Mouse (Mus musculus) liver, embryonic 16.5 days (tissue): ENCODE results near the gene Keap1. TPM values are rescaled to one million over a fixed set of nuclear protein-coding genes. Genes with fewer than 3 reads are reported as not detected.

ENCODE experiments used
- ATAC-seq: fragments of 200-750 bp; cut with Nextera tagmentation; 2 replicates; pipeline ENCODE4 v1.8.0; 2017; ENCODE audit warnings: low read depth, mild to moderate bottlenecking, moderate number of reproducible peaks, moderate library complexity
- H3K27ac ChIP-seq: fragments of 300-500 bp; sonication (generic); 2 replicates; pipeline ENCODE4 v1.5.1; 2014; ENCODE audit warnings: mild to moderate bottlenecking, low read length
- H3K27me3 ChIP-seq: fragments of 300-500 bp; sonication (generic); 2 replicates; pipeline ENCODE4 v1.6.1; 2014; ENCODE audit warnings: low read depth, low read length, mixed read lengths; ENCODE audit not compliant: control insufficient read depth, insufficient read depth
- H3K36me3 ChIP-seq: fragments of 300-500 bp; sonication (generic); 2 replicates; pipeline ENCODE4 v1.6.1; 2014; ENCODE audit warnings: mild to moderate bottlenecking; ENCODE audit not compliant: control insufficient read depth, insufficient read depth
- H3K4me1 ChIP-seq: fragments of 300-500 bp; sonication (generic); 2 replicates; pipeline ENCODE4 v1.6.1; 2014; ENCODE audit warnings: low read depth, low read length, mixed read lengths; ENCODE audit not compliant: control insufficient read depth
- H3K4me2 ChIP-seq: fragments of 300-500 bp; sonication (generic); 2 replicates; pipeline ENCODE4 v1.6.1; 2014; ENCODE audit warnings: low read depth, low read length, mixed read lengths
- H3K4me3 ChIP-seq: fragments of 300-500 bp; sonication (generic); 2 replicates; pipeline ENCODE4 v1.5.1; 2014; ENCODE audit warnings: low read depth, mild to moderate bottlenecking, low read length
- H3K9ac ChIP-seq: fragments of 300-500 bp; sonication (generic); 2 replicates; pipeline ENCODE4 v1.6.1; 2014; ENCODE audit warnings: low read depth, low read length
- H3K9me3 ChIP-seq: fragments of 300-500 bp; sonication (generic); replicated peaks from 2 replicates; pipeline ENCODE4 v1.6.1; 2016; ENCODE audit warnings: low read length; ENCODE audit not compliant: control insufficient read depth
- WGBS: fragments of 180-500 bp; shearing (Covaris S2); extraction: QIAGEN DNeasy Blood & Tissue Kit; methylation state at CpG from one replicate; pipeline ENCODE4 v1.1.7; 2014; ENCODE audit not compliant: insufficient replicate concordance; 5-methylcytosine and 5-hydroxymethylcytosine counted together
- polyA plus RNA-seq: library from polyadenylated mRNA; unstranded; fragments of >200 nt; fragmentation: Nextera tagmentation; extraction: Ambion mirVana; gene quantifications from 2 replicates; pipeline ENCODE4 v1.2.1, GENCODE M21; 2015

Keap1 gene
- 26.2 and 27.7 TPM in 2 replicates for polyA plus RNA-seq

DNA sequence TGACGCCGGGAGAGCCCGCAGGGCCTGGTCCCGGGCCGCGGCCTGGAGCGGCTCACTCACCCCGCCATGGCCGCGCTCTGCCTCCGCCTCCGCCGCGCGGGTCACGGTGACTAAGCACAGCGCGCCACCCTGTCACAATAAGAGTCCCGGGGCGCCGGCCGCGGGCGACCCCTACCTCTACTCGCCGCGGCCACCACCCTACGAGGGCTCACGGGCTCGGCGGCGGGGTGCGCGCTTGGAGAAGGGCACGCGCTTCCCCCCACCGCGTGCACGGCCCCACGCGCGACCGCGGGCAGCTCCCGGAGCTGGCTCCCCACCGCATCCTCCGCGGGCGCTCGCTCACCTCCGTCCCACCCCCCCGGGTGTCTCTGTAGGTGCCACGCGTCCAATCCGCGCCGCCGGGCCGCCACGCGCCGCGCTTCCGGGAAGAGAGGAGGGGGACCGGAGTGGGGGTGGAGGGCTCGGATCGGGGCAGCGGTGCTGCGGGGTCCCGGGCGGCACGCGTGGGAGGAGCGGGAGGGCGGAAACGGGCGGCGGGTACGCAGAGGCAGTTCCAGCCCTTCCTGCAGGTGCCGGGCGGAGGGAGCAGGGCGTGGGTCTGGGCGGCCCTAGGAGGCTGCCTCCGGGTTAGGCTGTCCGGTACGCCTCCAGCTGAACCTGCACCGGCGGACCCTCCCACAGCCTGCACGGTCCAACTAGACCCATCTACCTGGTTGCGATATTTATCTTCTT, at the start of gene Keap1:
Gene Keap1, minus strand, starts transcription at position 629 of the 732 bp plus-strand sequence.
- WGBS = under 1% methylated on average over 87 of the region's 90 CpGs
- peaks cover 30% of the 10 kb centered on the region for H3K4me1 ChIP-seq
- ATAC-seq = peak; percentile 90

DNA sequence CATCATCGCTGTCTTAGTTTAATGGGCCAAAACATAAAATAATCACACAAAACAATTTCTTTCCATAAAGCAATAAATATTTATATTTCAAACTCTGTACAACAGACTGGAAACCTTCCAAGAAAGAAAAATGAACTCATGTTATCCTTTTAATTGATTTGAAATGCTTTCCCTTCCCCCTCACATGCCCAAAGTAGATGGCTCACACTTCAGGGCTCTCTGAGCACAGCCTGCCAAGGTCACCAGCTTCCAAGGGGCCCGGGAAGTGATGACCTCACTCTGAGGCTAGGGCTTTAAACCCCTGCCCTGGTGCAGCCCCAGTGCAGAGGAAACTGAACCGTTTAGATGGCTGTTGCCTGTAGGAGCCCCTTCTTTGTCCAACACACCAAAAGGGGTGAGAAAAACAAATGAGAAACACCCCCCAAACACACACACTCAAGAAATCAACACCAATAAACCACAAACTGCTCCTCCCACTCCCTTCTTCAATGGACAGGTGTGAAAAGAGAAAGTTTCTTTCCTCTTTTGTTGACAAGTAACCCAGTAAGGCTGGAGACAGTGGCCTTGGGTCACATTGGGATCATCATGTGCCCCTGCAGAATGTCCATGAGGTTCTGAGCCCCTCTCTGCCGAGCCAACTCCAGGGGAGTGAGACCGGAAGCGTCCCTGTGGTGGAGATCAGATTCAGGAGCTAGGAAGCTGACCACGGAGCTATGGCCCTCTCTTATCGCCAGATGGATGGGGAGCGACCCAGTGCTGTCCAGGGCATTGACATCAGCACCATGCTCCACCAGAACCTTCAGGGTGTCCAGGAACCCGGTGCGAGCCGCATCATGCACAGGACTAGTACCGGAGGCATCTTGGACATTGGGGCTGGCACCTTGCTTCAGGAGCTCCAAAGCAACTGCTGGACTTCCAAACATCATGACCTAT, 49.5 kb upstream of the Keap1 start:
- Histone ChIP-seq H3K4me1 (peaks cover 32% of the 10 kb centered on the region), H3K27me3 (no peaks in the 10 kb centered on the region), H3K4me3 (peak overlapping the region; percentile 77), H3K4me2 (peak overlapping the region; percentile 80), H3K27ac (peak overlapping the region; percentile 94), H3K9ac (peak overlapping the region; percentile 87), H3K9me3 (no peaks in the 10 kb centered on the region), H3K36me3 (peaks cover 27% of the 10 kb centered on the region)
- no peak for ATAC-seq
- 50% methylated on average over 13 of the region's 13 CpGs for WGBS

More for the DNA sequence above, at the start of gene Keap1:
- peak within 1 kb of the TSS; percentile 79 for H3K4me2 ChIP-seq
- peak within 1 kb of the TSS; percentile 87 for H3K4me3 ChIP-seq
- peak within 1 kb of the TSS; percentile 95 for H3K27ac ChIP-seq
- peaks cover 8% of the 10 kb centered on the region for H3K36me3 ChIP-seq
- peak within 1 kb of the TSS; percentile 97 for H3K9ac ChIP-seq
- H3K27me3 ChIP-seq = peaks cover 20% of the 10 kb centered on the region
- H3K9me3 ChIP-seq = no peaks in the 10 kb centered on the region

DNA sequence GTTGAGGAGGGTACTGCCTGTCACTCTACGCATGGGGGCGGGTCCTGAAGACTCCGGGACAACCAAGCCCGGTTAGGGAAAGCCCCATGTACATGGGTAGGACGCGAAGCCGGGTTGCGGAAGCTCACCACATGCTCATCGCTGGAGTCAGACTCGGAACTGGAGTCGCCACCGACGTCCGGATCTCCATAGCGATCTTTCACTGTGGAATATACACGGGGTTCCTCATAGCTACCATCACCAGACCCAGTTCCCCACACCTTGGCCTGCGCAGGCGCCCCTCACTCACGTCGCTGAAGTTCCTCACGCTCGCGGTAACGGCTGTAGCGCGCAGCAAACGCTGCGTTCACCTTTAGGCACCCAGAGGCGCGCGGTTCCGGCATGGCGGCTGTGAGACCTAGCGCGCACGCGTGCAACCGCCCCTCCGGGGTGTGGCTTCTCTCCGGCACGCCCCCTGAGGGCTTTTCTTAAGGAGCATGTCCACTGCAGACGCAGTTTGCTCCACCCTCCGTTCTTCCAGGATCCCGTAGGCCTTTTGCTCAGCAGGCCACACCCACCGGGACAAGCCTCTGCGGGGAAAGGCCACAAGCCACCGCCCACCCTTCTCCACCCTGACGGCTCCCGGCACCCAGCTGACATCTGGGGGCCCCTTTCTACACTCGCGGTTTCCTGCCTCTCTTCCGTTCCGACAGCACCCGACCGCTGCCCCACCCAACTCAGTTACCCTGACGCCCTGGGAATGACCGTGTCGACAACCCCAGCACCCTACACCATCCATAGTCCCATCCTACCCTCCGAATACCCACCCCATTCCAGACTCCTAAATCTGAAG, 48.6 kb upstream of the Keap1 start, which contains the start of gene Kri1:
Gene Kri1, minus strand, starts transcription at position 399 of the 832 bp plus-strand sequence.
- peak within 1 kb of the TSS; percentile 88 for H3K9ac ChIP-seq
- under 1% methylated on average over 59 of the region's 59 CpGs for WGBS
- H3K27me3 ChIP-seq = no peaks in the 10 kb centered on the region
- peak within 1 kb of the TSS; percentile 94 for H3K27ac ChIP-seq
- peaks cover 32% of the 10 kb centered on the region for H3K4me1 ChIP-seq
- peak within 1 kb of the TSS; percentile 77 for H3K4me3 ChIP-seq
- peak; percentile 69 for ATAC-seq
- H3K9me3 ChIP-seq = no peaks in the 10 kb centered on the region
- peaks cover 28% of the 10 kb centered on the region for H3K36me3 ChIP-seq
- peak within 1 kb of the TSS; percentile 88 for H3K4me2 ChIP-seq

DNA sequence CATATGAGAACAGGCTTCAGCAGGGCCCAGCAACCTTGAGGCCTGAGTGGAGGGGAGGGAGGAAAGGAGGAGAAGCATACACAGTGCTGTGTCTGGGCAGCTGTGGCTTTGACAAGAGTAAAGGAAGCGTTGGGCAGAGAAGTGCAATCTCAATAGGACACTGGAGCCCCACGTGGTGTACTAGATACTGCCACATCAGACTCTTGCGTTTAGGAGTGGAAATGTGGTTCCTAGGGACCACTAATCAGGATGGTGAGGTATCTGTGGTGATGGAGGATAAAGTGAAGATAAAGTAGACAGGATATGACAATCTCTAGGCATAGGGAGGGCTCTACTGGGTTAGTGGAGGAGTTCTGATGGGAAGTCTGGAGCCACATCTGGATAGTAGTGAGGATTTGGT, 47.6 kb upstream of the Keap1 start:
- Histone ChIP-seq H3K9me3 (no peaks in the 10 kb centered on the region), H3K4me3 (peak overlapping the region; percentile 77), H3K27me3 (no peaks in the 10 kb centered on the region), H3K4me2 (peak overlapping the region; percentile 88), H3K9ac (peak overlapping the region; percentile 88), H3K27ac (peak overlapping the region; percentile 94), H3K36me3 (peaks cover 35% of the 10 kb centered on the region), H3K4me1 (peaks cover 28% of the 10 kb centered on the region)
- 14% methylated on average over 3 of the region's 3 CpGs for WGBS
- ATAC-seq = no peak

DNA sequence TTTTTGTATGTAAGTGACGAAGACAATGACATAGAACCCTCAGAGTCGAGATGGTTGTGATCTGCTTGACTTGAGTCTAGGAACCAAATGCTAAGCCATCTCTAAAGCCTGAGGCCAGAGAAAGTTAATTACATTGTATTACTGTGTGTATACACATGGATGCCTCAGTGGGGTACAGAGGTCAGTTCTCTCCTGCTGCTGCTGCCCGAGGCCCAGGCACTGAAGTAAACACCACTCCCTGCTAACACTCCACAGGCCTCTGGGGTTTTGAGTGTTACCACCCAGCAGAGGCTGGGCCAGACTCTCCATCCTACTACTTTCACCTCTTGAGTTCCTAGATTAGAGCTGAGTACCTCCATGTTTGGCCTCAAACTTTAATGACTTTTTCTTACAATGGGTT, 44.8 kb upstream of the Keap1 start:
- ATAC-seq = no peak
- Histone ChIP-seq H3K9me3 (no peaks in the 10 kb centered on the region), H3K4me1 (peaks cover 21% of the 10 kb centered on the region), H3K27me3 (no peaks in the 10 kb centered on the region), H3K9ac (no peak overlapping the region), H3K27ac (peak overlapping the region; percentile 54), H3K4me2 (no peak overlapping the region), H3K36me3 (peaks cover 48% of the 10 kb centered on the region), H3K4me3 (no peak overlapping the region)
- 75% methylated on average over 3 of the region's 3 CpGs for WGBS

DNA sequence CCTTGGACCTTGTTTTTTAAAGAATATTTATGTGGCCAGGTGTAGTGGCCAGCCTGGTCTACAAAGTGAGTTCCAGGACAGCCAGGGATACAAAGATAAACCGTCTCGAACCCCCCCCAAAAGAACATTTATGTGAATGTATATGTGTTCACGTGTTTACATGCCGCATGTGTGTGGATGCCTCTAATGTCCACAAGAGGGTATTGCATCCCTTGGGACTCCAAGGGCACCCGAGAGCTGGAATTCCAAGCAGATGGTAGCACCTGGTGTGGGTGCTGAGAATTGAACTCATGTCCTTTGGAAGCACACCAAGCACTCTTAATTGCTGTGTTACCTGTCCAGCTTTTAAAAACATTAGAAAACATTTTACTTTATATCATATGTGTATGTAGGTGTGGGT, 44.4 kb upstream of the Keap1 start:
- Histone ChIP-seq H3K27me3 (no peaks in the 10 kb centered on the region), H3K9ac (no peak overlapping the region), H3K9me3 (no peaks in the 10 kb centered on the region), H3K4me2 (no peak overlapping the region), H3K27ac (peak overlapping the region; percentile 54; the same call in 1 of the 2 replicates), H3K4me3 (no peak overlapping the region), H3K4me1 (peaks cover 17% of the 10 kb centered on the region), H3K36me3 (peaks cover 46% of the 10 kb centered on the region)
- WGBS = 83% methylated on average over 5 of the region's 5 CpGs
- no peak for ATAC-seq

DNA sequence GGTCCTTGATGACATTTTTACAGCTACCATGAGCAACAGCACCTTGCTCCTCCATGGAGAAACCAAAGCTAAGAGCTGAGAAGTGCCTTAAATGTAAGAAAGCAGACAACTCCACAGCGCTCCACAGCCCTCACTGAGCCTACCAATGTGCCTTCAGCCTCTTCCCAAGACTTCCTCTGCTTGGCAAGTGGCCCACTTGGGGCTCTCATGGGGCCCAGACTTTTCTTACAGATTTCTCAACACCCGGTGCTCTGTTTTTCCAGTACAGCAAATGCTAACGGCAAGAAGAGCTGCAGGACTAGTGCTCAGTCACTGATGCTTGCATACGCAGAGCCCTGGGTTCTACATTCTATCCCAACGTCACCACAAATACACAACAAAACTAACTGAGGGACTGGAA, 38.6 kb upstream of the Keap1 start:
- ATAC-seq = no peak
- Histone ChIP-seq H3K27ac (no peak overlapping the region), H3K4me3 (no peak overlapping the region), H3K9me3 (no peaks in the 10 kb centered on the region), H3K4me1 (peaks cover 23% of the 10 kb centered on the region), H3K36me3 (peaks cover 79% of the 10 kb centered on the region), H3K9ac (no peak overlapping the region), H3K4me2 (no peak overlapping the region), H3K27me3 (no peaks in the 10 kb centered on the region)
- WGBS = 84% methylated on average over 5 of the region's 5 CpGs

DNA sequence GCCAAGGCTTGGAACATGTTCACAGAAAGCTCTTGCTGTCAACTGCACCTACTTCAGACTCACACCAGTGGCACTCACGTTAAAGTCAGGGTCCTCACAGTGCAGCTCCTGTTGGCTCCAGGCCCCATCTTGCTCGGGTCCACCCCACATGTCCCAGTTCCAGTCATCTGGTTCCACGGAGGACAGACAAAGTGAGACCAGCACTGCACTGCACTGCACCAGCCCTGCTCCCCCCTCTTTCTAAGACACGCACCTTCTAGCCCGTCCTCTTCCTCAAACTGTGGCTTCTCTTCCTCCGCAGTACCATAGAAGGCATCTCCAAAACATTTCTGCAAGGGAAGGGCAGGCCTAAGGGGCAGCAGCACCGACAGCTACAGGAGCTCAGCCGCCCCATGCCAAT, 37.1 kb upstream of the Keap1 start:
- Histone ChIP-seq H3K27me3 (no peaks in the 10 kb centered on the region), H3K4me1 (peaks cover 23% of the 10 kb centered on the region), H3K9ac (no peak overlapping the region), H3K4me3 (no peak overlapping the region), H3K9me3 (no peaks in the 10 kb centered on the region), H3K4me2 (no peak overlapping the region), H3K36me3 (peaks cover 83% of the 10 kb centered on the region), H3K27ac (no peak overlapping the region)
- ATAC-seq = no peak
- 81% methylated on average over 8 of the region's 8 CpGs for WGBS
